Mouse (Mus musculus) heart, embryonic 15.5 days (tissue): Measurements from ENCODE around the gene Zfp541. TPM values are rescaled to one million over a fixed set of nuclear protein-coding genes. Genes with fewer than 3 reads are reported as not detected.

Source experiments
- ATAC-seq: fragments of 200-750 bp; cut with Nextera tagmentation; replicated peaks from 2 replicates; pipeline ENCODE4 v1.8.0; 2017; ENCODE audit warnings: low read depth, moderate TSS enrichment; ENCODE audit not compliant: insufficient number of reproducible peaks, insufficient read depth, low FRiP score
- H3K27ac ChIP-seq: fragments of 300-500 bp; sonication (generic); 2 replicates; pipeline ENCODE4 v1.5.1; 2015; ENCODE audit warnings: mild to moderate bottlenecking, inconsistent platforms
- H3K27me3 ChIP-seq: fragments of 300-500 bp; sonication (generic); 2 replicates; pipeline ENCODE4 v1.6.1; 2015; ENCODE audit warnings: inconsistent platforms
- H3K36me3 ChIP-seq: fragments of 300-500 bp; sonication (generic); 2 replicates; pipeline ENCODE4 v1.6.1; 2015; ENCODE audit warnings: mild to moderate bottlenecking, inconsistent platforms
- H3K4me1 ChIP-seq: fragments of 300-500 bp; sonication (generic); replicated peaks from 2 replicates; pipeline ENCODE4 v1.6.1; 2015; ENCODE audit warnings: inconsistent platforms
- H3K4me2 ChIP-seq: fragments of 300-500 bp; sonication (generic); 2 replicates; pipeline ENCODE4 v1.6.1; 2015; ENCODE audit warnings: inconsistent platforms, mild to moderate bottlenecking, moderate library complexity
- H3K4me3 ChIP-seq: fragments of 300-500 bp; sonication (generic); 2 replicates; pipeline ENCODE4 v1.5.1; 2015; ENCODE audit warnings: mild to moderate bottlenecking, inconsistent platforms
- H3K9ac ChIP-seq: fragments of 300-500 bp; sonication (generic); 2 replicates; pipeline ENCODE4 v1.6.1; 2015; ENCODE audit warnings: mild to moderate bottlenecking, inconsistent platforms
- H3K9me3 ChIP-seq: fragments of 300-500 bp; sonication (generic); replicated peaks from 2 replicates; pipeline ENCODE4 v1.6.1; 2016; ENCODE audit warnings: inconsistent platforms
- WGBS: fragments of 180-500 bp; shearing (Covaris S2); methylation state at CpG from one replicate; pipeline ENCODE4 v1.1.7; 2015; ENCODE audit warnings: mixed read lengths; 5-methylcytosine and 5-hydroxymethylcytosine counted together
- polyA plus RNA-seq: library from polyadenylated mRNA; unstranded; fragments of >200 nt; fragmentation: Nextera tagmentation; extraction: Ambion mirVana; gene quantifications from 2 replicates; pipeline ENCODE4 v1.2.1, GENCODE M21; 2015

Zfp541 gene
- polyA plus RNA-seq, 1 experiment from 2014 or later = not detected

- Histone ChIP-seq H3K4me3 (no peak overlapping the region), H3K27me3 (no peaks in the 10 kb centered on the region), H3K9me3 (no peaks in the 10 kb centered on the region), H3K27ac (no peak overlapping the region), H3K36me3 (peaks cover 88% of the 10 kb centered on the region), H3K9ac (no peak overlapping the region), H3K4me1 (no peaks in the 10 kb centered on the region), H3K4me2 (no peak overlapping the region)
- no peak for ATAC-seq
- WGBS = 89% methylated on average over 7 of the region's 7 CpGs
Measured at GRCm38 (mm10) chr7:16111284-16112090, 49.9 kb downstream of the Zfp541 start.

GRCm38 (mm10) chr7:16116418-16116817, 54.8 kb downstream of the Zfp541 start:
- Histone ChIP-seq H3K4me1 (peaks cover 10% of the 10 kb centered on the region), H3K4me3 (no peak overlapping the region), H3K36me3 (peaks cover 59% of the 10 kb centered on the region), H3K4me2 (no peak overlapping the region), H3K27ac (no peak overlapping the region), H3K9ac (no peak overlapping the region), H3K27me3 (no peaks in the 10 kb centered on the region), H3K9me3 (no peaks in the 10 kb centered on the region)
- 95% methylated on average over 7 of the region's 7 CpGs for WGBS
- ATAC-seq = no peak

DNA sequence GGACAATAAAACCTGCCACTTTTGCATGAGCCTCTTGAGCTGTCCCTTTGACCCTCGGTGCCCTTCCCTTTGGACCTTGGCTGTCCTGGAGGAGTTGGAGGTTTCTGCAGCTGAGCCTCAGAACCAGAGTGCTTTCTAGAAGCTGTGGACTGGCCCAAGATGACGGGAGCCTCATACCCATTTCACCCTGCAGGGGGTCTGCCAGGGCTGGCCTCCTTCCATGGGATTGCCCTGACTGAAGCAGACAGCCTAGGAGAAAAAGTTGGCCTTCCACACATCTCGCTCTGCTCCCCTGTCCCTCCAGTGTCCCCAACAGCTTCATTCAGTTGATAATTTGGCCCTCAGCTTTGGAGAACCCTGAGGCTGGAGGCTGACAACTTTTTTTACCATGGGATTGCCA, 55.5 kb downstream of the Zfp541 start:
- 84% methylated on average over 3 of the region's 3 CpGs for WGBS
- H3K4me2 ChIP-seq = no peak overlapping the region
- no peak overlapping the region for H3K9ac ChIP-seq
- peaks cover 10% of the 10 kb centered on the region for H3K4me1 ChIP-seq
- no peak overlapping the region for H3K27ac ChIP-seq
- H3K9me3 ChIP-seq = no peaks in the 10 kb centered on the region
- no peak overlapping the region for H3K4me3 ChIP-seq
- H3K36me3 ChIP-seq = peaks cover 53% of the 10 kb centered on the region
- H3K27me3 ChIP-seq = no peaks in the 10 kb centered on the region
- no peak for ATAC-seq

DNA sequence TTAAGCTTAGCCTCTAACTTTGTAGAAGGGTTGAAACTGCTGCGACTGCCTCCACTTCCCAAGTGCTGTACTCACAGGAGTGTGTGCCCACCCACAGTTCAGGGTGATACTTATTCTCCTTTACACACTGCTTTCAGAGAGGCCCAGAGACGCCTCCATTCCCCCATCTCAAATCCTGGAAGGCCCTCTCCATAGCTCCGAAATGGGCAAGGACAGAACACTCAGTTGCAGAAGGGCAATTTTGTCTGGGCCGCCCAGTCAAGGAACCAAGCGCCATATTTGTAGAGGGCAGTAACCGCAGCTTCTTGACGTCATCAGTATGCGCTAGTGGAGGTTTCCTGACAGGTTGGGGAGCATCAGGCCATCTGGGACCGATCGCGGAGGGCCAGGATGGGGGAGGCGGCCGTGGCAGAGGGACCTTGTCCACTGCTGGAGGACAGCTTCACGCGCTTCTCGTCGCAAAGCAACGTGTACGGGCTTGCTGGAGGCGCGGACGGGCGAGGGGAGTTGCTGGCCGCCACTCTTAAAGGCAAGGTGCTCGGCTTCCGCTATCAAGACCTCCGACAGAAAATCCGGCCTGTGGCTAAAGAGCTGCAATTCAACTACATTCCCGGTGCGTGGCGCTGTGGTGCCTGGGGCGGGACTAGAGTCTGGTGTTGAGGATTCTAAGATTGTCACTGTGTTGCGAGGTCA, 58.1 kb downstream of the Zfp541 start, which contains the start of gene Kptn:
Gene Kptn, plus strand, starts transcription at position 327 of the 693 bp plus-strand sequence.
- peak within 1 kb of the TSS; percentile 66 for H3K9ac ChIP-seq
- peak within 1 kb of the TSS; percentile 86 for H3K27ac ChIP-seq
- H3K27me3 ChIP-seq = no peaks in the 10 kb centered on the region
- ATAC-seq = peak; percentile 74
- peaks cover 27% of the 10 kb centered on the region for H3K36me3 ChIP-seq
- WGBS = 1% methylated on average over 33 of the region's 33 CpGs
- no peaks in the 10 kb centered on the region for H3K9me3 ChIP-seq
- peaks cover 10% of the 10 kb centered on the region for H3K4me1 ChIP-seq
- peak within 1 kb of the TSS; percentile 64 for H3K4me3 ChIP-seq
- H3K4me2 ChIP-seq = peak within 1 kb of the TSS; percentile 65

GRCm38 (mm10) chr7:16120262-16120600, 58.6 kb downstream of the Zfp541 start:
- no peaks in the 10 kb centered on the region for H3K9me3 ChIP-seq
- 38% methylated on average over 9 of the region's 9 CpGs for whole genome bisulfite sequencing
- peaks cover 25% of the 10 kb centered on the region for H3K36me3 ChIP-seq
- peak overlapping the region; percentile 64 for H3K4me3 ChIP-seq
- no peak for ATAC-seq
- no peak overlapping the region for H3K27ac ChIP-seq
- peak overlapping the region; percentile 65 for H3K4me2 ChIP-seq
- peaks cover 10% of the 10 kb centered on the region for H3K4me1 ChIP-seq
- H3K27me3 ChIP-seq = no peaks in the 10 kb centered on the region
- H3K9ac ChIP-seq = peak overlapping the region; percentile 66

DNA sequence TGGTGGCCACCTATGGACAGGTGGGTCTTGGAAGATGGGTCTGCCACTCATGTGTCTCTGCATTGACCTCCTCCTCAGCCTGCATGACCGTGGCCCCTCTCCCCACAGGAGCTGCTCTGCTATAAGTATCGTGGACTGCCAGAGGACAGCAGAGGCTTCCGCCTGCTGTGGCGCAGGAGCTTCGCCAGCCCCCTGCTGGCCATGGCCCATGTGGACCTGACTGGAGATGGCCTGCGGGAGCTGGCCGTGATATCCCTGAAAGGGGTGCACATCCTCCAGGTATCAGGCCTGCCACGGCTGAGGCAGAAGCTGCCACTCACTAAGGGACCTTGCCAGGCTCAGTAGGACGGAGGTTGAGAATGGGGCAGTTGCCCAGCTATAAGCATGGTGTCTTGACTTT, 64.2 kb downstream of the Zfp541 start:
- Histone ChIP-seq H3K4me2 (no peak overlapping the region), H3K36me3 (peaks cover 11% of the 10 kb centered on the region), H3K27ac (no peak overlapping the region), H3K9ac (no peak overlapping the region), H3K4me1 (peaks cover 27% of the 10 kb centered on the region), H3K4me3 (no peak overlapping the region), H3K27me3 (no peaks in the 10 kb centered on the region), H3K9me3 (no peaks in the 10 kb centered on the region)
- ATAC-seq = no peak
- 79% methylated on average over 9 of the region's 9 CpGs for WGBS

DNA sequence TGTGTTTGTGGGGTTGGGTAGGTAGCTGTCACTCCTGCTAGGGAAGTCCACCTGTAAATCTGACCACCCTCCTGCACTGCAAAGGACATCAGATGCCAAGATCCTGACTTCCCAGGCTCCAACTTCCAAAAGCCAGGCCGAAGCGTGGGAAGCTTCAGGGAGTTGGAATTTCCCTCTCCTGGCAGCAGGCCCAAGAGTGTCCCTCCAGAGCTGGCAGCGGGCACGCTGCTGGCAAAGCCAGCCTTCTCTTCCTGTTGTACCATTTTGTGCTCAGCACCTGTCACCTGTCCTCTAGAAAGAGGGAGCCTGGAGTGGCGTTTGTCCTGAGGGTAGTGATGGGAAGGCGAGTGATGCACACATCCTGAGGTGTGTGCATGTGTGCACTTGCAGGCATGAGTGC, 66.7 kb downstream of the Zfp541 start:
- Histone ChIP-seq H3K9me3 (no peaks in the 10 kb centered on the region), H3K36me3 (peaks cover 11% of the 10 kb centered on the region), H3K4me2 (peak overlapping the region; percentile 85; the same call in 1 of the 2 replicates), H3K4me3 (no peak overlapping the region), H3K4me1 (peaks cover 37% of the 10 kb centered on the region), H3K9ac (no peak overlapping the region), H3K27me3 (no peaks in the 10 kb centered on the region), H3K27ac (peak overlapping the region; percentile 88)
- no peak for ATAC-seq
- 53% methylated on average over 6 of the region's 6 CpGs for WGBS

GRCm38 (mm10) chr7:16128899-16129298, 67.3 kb downstream of the Zfp541 start:
- Histone ChIP-seq H3K9me3 (no peaks in the 10 kb centered on the region), H3K36me3 (peaks cover 11% of the 10 kb centered on the region), H3K4me3 (peak overlapping the region; percentile 60), H3K27me3 (no peaks in the 10 kb centered on the region), H3K4me1 (peaks cover 37% of the 10 kb centered on the region), H3K4me2 (peak overlapping the region; percentile 85), H3K9ac (0 out of 2 replicates have a peak overlapping the region, but pooled peaks have one; percentile 33), H3K27ac (peak overlapping the region; percentile 88)
- 49% methylated on average over 5 of the region's 5 CpGs for WGBS
- no peak for ATAC-seq

- Histone ChIP-seq H3K4me1 (peaks cover 37% of the 10 kb centered on the region), H3K36me3 (peaks cover 11% of the 10 kb centered on the region), H3K4me2 (peak within 1 kb of the TSS; percentile 85), H3K9ac (peak within 1 kb of the TSS; percentile 62), H3K4me3 (peak within 1 kb of the TSS; percentile 60), H3K9me3 (no peaks in the 10 kb centered on the region), H3K27ac (peak within 1 kb of the TSS; percentile 88), H3K27me3 (no peaks in the 10 kb centered on the region)
- peak; percentile 89 for ATAC-seq
- WGBS = 1% methylated on average over 12 of the region's 12 CpGs
Measured at GRCm38 (mm10) chr7:16129421-16129845, 67.8 kb downstream of the Zfp541 start, which contains the start of gene Slc8a2. Gene Slc8a2, plus strand, starts transcription at chr7:16129826.

DNA sequence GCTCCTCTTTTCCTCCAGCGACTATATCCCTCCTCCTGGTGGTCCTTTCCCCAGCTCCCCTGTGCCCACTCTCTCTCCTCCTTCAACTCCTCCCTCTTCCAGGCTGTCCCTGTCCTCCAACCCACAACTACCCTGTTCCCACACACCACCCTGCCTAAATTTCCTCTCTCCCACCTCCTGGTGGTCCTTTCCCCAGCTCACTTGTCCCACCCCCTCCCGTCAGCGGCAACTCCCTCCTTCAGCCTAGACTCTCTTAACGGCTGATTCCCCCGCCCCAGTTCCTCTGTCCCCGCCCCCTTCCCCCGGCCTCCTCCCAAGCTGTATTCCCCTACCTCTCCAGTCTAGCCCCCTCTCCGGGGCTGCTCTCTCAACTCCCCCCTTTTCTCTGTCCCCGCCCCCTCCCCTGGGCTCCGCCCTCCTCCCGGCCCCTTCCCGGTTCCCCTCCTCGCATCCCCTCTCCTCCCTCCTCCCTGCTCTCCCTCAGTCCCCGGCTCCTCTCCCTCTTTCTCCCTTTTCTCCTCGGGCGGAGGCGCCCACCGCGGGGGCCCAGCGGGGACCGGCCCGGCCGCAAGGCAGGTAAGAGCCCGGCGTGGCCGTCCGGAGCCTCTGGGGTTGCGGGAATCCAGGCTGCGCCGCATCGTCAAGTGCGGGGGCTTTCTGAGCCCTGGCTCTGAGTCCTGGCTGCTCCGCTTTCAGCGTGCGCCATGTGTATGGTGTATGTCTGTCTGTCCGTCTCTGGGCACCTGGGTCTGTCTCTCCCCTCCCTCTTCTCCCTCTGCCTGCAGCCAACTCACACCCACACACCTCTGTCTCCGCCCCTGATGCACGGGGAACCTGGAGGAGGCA, 68.5 kb downstream of the Zfp541 start:
- H3K36me3 ChIP-seq = peaks cover 9% of the 10 kb centered on the region
- H3K4me3 ChIP-seq = peak overlapping the region; percentile 60
- ATAC-seq = peak; percentile 60
- peak overlapping the region; percentile 62 for H3K9ac ChIP-seq
- no peaks in the 10 kb centered on the region for H3K9me3 ChIP-seq
- WGBS = under 1% methylated on average over 32 of the region's 38 CpGs
- peak overlapping the region; percentile 88 for H3K27ac ChIP-seq
- H3K4me2 ChIP-seq = peak overlapping the region; percentile 85
- H3K27me3 ChIP-seq = no peaks in the 10 kb centered on the region
- H3K4me1 ChIP-seq = peaks cover 37% of the 10 kb centered on the region
